Mouse (Mus musculus): Measurements from ENCODE around the gene Sf3b1. TPM values are rescaled to one million over a fixed set of nuclear protein-coding genes. Genes with fewer than 3 reads are reported as not detected.
"Not testable (repeated sequence)": the region's sequence is repeated elsewhere in the genome, so short reads cannot be mapped to it uniquely, and the experiment has no call there.

The Sf3b1 gene
- polyA plus RNA-seq, 1 experiment = 29.4 TPM

DNA sequence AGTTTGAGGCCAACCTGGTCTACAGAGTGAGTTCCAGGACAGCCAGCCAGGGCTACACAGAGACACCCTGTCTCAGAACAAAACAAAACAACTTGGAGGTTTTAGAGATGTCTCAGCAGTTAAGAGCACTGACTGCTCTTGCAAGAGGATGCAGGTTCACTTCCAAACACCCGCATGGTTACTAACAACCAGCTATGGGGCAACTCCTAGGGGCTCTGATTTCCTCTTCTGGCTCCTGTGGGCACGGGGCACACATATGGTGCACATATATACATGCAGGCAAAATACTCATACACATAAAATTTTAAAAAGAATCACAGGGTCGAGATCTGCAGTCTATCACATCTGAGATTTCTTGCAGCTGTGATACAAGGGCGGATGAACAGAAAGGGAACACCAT lies 2.2 kb upstream of the Sf3b1 start:
- DNase-seq (ENCODE audit: low read depth, low spot score) = no peak
- 75% methylated on average over 4 of the region's 4 CpGs for WGBS

DNA sequence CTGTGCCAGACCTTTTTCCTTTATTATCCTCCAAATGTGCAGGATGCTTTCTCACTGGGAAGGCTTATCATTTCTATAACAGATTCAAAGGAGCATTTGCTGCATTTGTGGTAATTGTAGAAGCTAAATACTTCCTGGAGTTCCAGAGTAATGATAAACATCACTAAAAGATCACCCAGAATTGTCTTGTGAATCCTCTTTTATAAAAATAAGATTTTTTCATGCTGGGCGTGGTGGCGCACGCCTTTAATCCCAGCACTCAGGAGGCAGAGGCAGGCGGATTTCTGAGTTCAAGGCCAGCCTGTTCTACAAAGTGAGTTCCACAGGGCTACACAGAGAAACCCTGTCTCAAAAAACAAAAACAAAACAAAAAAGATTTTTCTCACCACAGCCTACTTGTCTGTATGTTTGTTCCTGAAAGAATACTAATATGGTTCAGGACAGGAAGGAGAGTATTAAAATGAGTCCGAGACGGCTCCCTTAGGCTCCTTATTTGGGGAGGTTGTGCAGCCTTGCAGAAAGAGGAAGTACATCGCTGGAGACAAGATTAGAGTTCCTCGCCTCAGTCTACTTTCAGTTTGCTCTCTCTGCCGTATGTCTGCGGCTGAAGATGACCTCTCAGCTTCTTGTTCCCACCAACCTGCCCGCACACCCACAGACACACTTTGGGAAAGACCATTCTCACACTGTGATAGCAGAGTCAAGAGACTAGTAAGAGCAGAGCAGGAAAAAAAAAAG lies 1.4 kb upstream of the Sf3b1 start:
- DNase-seq (ENCODE audit: low read depth, low spot score) = no peak
- WGBS = 65% methylated on average over 11 of the region's 11 CpGs

DNA sequence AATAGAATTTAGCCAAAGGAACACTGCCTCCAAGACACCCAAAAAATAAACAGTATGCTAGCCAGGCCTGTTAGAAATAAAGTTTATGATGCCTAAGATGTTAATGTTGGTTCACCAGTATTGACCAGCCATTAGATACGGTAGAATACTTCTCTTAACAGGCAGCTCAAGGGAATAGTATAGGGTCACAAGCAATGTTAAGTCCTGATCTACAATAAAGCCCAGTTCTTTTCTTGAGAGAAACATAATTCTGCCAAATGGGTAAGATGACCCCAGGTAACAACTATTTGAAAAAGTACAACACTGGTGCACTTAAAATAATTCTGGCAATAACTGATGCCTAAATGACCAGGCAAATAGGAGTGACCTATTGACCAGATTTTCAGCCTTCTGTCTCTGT lies 685 bp upstream of the Sf3b1 start:
- DNase-seq (ENCODE audit: low read depth, low spot score) = no peak
- 69% methylated on average over 1 of the region's 1 CpGs for WGBS

DNA sequence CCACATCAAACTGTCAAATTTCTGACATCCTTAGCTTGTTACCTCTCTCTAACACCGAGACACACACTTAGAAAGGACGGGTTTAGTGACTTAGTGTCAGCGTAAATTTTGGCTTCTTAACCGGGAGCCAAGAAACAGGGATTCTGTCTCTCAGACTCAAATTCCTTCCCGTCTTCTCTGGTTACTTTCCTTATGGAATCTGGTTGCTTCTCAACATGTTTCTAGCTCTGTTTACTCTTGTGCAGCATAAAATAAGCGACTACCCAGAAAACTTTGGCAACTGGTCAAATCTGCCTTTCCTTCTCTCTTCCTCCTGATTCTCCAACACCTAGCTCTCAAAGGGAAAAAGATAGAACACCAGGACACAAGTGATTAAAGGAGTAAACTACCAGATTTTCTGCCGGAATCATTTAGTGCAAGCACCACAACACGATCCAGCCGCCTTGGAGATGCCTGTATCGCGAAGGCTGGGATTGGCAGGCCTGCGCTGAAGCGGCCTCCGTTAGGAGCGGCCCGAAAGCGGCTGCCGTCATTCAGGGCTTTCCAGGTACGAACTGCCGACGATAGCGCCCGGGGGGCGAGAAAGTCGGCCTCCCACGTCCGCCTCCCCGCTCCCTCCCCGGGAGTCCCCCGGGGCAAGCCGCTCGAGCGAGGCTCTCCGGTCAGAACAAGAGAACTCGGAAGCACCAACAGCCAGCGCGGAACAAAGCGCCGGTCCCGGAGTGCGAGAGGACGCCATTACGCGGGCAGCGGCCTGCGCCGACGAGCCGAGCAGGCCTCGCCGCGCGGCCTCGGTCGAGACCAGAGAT lies 633 bp downstream of the Sf3b1 start:
- DNase-seq (ENCODE audit: low read depth, low spot score) = no peak
- under 1% methylated on average over 55 of the region's 55 CpGs for WGBS

DNA sequence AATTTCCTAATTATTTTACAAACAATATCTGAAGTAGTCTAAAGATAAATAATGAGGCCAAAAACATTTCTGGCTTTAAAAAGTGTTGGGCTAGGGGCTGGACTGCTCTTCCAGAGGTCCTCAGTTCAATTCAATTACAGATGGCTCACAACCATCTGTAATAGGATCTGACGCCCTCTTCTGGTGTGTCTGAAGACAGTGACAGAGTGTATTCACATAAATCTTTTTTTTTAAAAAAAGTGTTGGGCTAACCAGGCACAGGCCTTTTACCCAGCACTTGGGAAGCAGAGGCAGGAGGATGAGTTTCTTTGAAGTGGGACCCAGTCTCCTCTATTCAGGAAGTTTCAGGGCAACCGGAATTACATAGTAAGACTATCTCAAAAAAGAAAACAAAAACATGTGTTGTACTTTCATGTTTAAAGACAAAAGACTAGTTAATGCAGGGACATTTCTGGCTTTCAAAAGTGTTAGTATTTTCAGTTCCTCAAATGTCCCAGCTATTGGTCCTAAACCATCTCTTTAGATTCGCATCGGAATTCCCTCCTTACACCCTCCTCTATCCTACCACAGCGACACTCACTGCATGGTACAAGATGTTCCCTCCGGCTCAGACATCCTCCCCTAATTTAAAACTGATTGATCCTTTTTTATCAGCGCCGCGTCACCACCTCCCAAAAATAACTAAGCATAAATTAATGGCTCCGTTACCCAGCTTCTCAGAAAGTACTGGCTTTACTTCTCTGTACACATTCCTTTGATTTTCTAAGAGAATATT lies 1.4 kb downstream of the Sf3b1 start:
- 2% methylated on average over 10 of the region's 10 CpGs for WGBS
- no peak for DNase-seq (ENCODE audit: low read depth, low spot score)

DNA sequence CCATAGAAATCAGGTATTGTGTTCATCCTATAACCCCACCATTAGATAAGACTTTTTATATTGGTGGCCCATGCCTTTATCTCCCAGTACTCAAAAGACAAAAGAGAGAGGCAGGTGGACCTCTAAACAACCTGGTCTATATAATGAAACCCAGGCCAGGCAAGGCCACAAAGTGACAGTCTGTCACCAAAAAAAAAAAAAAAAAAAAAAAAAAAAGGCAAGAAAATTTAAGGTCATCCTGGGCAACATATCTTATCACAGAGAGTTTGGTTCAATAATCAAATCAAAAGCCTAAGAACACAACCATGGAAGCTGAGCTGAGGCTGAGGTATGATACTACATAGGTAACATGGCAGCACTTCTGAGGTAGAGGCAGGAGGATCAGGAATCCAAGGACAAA lies 5.4 kb downstream of the Sf3b1 start:
- DNase-seq (ENCODE audit: low read depth, low spot score) = no peak

DNA sequence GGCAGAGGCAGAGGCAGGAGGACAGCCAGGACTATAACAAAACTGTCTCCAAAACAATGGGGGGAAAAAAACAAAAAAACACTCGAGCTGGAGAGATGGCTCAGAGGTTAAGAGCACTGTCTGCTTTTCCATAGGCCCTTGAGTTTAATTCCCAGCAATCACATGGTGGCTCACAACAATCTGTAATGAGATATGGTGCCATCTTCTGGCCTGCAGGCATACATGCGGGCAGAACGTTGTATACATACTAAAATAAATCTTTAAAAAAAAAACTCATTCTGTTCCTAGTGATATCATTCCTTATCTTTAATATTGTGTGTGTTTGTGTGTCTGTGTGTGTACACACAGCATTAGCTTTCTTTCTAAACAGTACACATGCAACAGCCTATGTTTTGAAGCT lies 14.8 kb downstream of the Sf3b1 start:
- 28% methylated on average over 3 of the region's 3 CpGs for WGBS
- no peak for DNase-seq (ENCODE audit: low read depth, low spot score)

DNA sequence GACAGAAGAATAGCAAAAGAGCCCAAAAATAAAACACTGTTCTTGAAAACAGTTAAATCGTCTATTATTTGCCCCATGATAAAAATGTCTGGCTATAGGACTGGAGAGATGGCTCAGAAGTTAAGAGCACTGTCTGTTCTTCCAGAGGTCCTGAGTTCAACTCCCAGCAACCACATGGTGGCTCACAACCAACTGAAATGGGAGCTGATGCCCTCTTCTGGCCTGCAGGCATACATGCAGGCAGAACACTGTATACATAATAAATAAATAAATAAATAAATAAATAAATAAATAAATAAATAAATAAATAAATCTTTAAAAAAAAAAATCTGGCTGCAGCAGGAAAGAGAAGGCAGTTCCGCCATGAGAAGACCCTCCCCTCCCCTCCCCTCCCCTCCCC lies 19.0 kb downstream of the Sf3b1 start:
- 92% methylated on average over 2 of the region's 2 CpGs for WGBS

DNA sequence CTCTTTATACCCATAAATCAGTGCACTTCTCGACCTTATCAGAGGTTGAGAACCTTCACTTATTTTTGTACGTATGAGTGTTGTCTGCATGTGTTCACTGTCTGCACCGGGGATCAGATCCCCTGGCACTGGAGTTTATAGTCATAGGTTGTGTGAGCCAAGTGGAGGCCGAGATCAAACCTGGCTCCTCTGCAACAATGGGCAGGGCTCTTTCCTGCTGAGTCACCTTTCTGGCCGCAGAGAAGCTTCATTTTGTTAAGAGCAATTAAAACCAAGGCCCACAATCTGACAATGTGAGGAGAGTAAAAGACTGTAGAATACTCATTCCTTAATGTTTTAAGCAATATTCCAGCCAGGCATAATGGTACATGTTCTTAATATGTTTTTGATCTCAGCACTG lies 33.7 kb downstream of the Sf3b1 start:
- no peak for DNase-seq (ENCODE audit: low read depth, low spot score)
- WGBS = 43% methylated on average over 5 of the region's 5 CpGs

More for the DNA sequence above, 19.0 kb downstream of the Sf3b1 start:
- not testable (repeated sequence) for DNase-seq (ENCODE audit: low read depth, low spot score)

DNA sequence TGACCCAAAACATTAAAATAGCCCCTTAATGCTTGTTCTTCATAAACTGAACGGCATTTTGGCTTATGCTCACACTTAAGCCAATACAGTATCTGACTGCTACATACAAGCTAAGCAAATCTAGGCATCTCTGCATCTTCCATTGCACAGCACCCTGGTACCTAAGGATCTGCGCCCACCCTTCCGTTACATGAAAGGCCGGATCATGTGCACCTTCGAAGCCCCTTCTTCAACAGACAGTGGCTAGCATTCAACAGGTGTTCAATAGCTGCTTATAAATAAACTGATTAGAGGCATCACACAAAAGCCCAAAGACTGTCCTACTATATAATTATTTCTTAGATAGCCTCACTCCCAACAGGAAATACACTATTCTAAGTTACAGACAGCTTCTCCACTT lies 41.0 kb downstream of the Sf3b1 start:
- DNase-seq (ENCODE audit: low read depth, low spot score) = no peak
- 95% methylated on average over 5 of the region's 5 CpGs for WGBS

DNA sequence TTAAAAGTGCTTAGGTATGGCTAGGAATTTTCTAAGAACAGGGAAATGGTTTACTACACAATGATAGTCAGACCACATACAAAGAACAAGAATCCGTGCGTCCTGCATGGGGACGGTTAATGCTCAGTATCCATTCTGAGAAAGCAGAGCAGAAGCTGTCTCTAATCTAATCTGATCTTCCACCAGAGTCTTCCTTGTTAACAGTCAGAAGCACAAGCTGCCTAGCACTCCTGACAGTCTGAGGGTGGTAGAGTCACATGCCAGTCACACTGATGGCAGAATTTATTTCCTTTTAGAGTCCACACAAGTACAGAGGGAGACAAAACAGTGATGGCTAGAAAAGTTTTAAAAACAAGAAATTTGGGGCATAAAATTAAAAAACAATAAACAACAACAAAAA lies 41.5 kb downstream of the Sf3b1 start:
- WGBS = 94% methylated on average over 3 of the region's 3 CpGs
- DNase-seq (ENCODE audit: low read depth, low spot score) = no peak

DNA sequence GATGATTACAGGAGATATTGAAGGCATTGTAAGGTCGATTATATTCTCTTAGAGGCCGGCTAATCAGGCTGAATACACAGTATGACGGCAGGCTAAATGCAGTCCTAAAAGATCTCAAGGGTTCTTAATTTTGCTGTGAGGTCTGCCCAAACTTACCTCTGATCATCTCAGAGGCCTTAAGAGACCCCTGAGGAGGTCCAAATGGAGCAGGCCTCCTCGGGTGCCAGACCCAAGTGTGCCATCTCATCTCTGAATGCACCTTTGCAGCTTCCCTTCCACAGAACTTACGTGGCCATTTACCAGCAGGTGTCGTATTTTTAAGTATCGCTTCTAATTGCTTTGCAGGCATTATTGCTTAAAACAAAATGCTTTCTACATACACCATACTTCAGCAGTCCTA lies 43.1 kb downstream of the Sf3b1 start:
- WGBS = 83% methylated on average over 7 of the region's 7 CpGs
- no peak for DNase-seq (ENCODE audit: low read depth, low spot score)

DNA sequence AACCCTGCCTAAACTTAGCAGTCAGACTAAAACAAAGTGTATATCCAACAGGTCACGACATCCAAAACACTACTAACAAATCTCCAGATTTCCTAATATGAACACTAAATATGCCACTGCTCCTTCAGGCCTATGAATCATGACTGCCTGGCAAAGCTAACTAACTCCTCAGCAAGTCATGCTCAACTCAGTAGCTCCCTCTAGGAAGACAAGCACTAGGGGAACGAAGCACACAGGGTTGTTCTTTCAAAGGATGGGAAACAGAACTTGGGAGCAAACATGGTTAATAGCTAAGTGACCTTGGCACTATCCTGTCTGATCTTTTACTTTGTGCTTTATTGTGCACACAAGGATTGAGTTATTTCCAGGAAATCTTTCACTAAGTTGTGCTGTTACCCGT lies 43.9 kb downstream of the Sf3b1 start:
- no peak for DNase-seq (ENCODE audit: low read depth, low spot score)
- 38% methylated on average over 3 of the region's 3 CpGs for WGBS

DNA sequence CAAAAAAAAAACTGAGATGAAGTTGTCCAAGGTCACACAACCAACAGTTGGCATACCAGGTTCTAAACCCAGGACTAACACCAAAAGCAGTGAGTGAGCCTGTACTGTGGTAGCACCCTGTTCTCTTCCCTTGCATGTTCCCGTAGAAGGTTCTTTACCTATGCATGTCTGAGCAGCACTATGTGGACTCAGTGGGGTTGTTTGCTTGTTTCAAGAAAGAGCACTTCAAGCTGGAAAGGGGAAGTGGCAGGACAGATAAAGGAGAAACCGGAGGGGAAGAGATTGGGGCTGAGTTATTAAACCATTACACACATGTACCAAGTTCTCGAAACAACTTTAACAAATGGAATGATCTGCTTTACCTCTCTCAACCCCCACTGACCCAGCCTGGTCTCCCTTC lies 44.6 kb downstream of the Sf3b1 start:
- DNase-seq (ENCODE audit: low read depth, low spot score) = no peak
- WGBS = 88% methylated on average over 3 of the region's 3 CpGs

DNA sequence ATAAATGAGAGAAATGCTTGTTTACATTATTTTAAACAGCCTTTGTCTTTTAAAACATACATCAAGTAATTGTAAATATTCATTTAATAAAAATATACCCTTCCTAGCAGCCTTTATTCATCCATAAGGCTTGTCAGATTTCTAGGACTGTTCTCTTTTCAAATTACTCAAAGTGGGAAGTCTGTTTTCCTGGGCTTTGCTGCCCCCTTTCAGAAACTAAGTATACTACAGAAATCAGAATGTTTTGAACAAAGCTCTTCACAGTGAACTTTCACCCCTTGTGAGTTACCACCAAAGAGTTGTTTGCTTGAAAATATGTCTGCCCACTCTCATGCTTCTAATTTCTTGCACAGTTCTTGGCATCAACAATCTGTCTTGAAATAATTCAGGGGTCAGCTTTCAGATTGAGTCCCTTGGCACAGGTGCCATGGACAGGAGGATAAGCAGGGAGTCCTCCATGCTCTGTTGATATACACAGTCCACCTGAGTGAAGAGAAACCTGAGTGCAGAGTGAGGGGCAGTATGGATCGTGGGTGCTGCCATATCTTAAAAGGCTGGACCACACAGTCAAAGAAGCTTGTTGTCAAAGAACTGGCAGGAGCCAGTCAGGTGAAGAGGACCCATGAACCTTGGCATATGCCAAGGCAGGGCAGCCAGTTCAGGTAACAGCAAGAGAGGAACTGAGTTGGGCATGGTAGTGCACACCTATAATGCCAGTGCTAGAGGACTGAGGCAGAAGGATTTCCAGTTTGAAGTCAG lies 47.9 kb downstream of the Sf3b1 start:
- 33% methylated on average over 1 of the region's 1 CpGs for WGBS
- no peak for DNase-seq (ENCODE audit: low read depth, low spot score)

DNA sequence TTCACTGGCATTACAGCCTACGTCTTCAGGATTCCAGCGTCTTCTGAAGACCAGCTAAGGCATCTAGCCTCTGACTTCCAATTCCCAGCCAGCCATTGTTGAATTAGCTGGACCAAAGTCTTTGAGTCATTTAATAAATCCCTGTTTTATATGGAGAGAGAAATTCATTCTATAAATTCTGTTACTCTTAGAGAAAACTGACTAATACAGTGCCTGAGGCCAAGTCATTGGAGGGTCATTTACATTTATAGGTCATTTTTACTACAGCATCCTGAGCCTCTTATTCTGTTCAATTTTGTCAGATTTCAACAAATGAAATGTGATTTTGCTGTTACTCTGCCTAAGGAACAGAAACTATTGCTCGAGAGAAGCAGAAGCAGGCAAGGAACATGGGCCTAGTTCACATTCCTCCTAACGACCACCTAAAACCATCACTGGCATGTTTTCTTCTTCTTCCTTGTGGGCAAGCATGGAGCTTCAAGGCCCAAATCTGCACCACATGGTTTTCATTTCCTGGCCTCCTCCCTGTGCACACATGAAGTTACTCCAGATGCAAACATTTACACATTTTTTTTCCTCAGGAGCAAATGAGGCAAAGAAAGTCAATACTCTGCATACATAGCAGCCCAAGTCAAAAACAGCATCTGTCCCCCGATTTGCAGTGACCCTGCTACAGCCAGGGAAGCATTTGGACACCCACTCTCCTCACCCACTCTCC lies 55.4 kb downstream of the Sf3b1 start:
- DNase-seq (ENCODE audit: low read depth, low spot score) = no peak
- WGBS = 76% methylated on average over 5 of the region's 5 CpGs

DNA sequence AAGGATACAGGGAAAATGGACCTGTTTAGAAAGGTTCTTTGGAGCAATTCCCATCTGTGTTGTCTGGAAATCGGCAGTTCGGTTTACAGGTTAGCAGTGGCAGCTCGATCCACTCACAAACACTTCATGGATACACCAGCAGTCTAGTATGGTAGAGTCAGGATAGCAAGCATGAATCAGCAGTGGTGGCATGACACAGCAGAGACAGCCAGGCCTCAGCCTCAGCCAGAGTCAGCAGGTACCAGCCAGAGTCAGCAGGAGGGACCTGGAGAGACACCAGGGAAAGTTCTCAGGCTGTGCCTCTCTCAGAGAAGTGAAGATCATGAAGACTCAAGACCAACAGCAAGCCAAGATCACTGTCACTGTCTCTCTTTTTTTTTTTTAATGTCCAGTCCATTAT lies 60.4 kb downstream of the Sf3b1 start:
- 83% methylated on average over 3 of the region's 3 CpGs for WGBS
- DNase-seq (ENCODE audit: low read depth, low spot score) = no peak

DNA sequence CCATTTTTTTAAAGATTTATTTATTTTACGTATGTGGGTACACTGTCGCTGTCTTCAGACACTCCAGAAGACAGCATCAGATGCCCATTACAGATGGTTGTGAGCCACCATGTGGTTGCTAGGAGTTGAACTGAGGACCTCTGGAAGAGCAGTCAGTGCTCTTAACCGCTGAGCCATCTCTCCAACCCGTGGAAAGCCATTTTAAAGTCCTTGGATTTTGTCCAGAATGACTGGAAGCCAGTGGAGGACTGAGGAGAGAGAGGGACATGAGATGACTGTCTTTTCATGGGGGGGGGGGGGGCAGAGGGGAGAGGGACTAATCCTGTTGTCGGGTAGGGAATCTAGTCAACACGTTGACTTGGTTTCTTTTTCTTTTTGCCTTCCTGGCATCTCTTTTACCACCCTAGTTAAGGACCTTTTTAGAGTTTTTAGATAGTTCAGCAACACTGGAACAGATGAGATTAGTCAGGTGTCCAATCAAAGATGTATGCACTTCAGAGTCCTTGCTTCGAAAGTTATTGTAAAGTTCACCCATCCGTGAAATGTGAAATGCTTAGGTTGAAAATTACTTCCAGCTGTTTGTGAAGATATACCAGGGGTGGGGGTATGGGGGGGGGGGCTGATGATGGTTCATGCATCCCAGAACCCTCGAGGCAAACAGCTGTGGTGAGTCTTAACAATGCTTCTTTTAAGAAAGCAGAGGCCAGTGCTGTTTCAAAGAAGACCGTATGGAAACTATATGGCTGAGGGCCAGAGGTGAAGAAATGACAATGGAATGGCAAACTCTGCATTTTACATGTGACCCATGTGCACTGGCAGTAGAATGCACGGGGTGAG lies 61.9 kb downstream of the Sf3b1 start:
- DNase-seq (ENCODE audit: low read depth, low spot score) = no peak
- 58% methylated on average over 11 of the region's 11 CpGs for WGBS
